Mouse (Mus musculus) ES-Bruce4 (cell line): Measurements from ENCODE around the gene Kcnd1. TPM values are rescaled to one million over a fixed set of nuclear protein-coding genes. Genes with fewer than 3 reads are reported as not detected.

Experiments used
- H3K27ac ChIP-seq: 2 replicates; pipeline ENCODE4 v1.5.1; 2012; ENCODE audit warnings: low read length, inconsistent platforms; ENCODE audit not compliant: insufficient read depth
- H3K27me3 ChIP-seq: 2 replicates; pipeline ENCODE4 v1.6.1; 2012; ENCODE audit warnings: mild to moderate bottlenecking, low read length, inconsistent platforms; ENCODE audit not compliant: control insufficient read depth, poor library complexity, insufficient read depth, severe bottlenecking
- H3K36me3 ChIP-seq: 2 replicates; pipeline ENCODE4 v1.6.1; 2012; ENCODE audit warnings: inconsistent platforms, mild to moderate bottlenecking, low read length, moderate library complexity; ENCODE audit not compliant: control insufficient read depth, poor library complexity, insufficient read depth, severe bottlenecking
- H3K4me1 ChIP-seq: one replicate; pipeline ENCODE4 v1.8.1; 2011; ENCODE audit warnings: low read length; ENCODE audit not compliant: control insufficient read depth, insufficient read depth
- H3K4me3 ChIP-seq: 2 replicates; pipeline ENCODE4 v1.5.1; 2011; ENCODE audit warnings: low read depth, mild to moderate bottlenecking, low read length
- H3K9ac ChIP-seq: 2 replicates; pipeline ENCODE4 v1.6.1; 2012; ENCODE audit warnings: low read depth, mild to moderate bottlenecking, inconsistent platforms; ENCODE audit not compliant: poor library complexity, severe bottlenecking
- H3K9me3 ChIP-seq: replicated peaks from 2 replicates; pipeline ENCODE4 v1.6.1; 2012; ENCODE audit warnings: mild to moderate bottlenecking, low read length, inconsistent platforms; ENCODE audit not compliant: control insufficient read depth, poor library complexity, insufficient read depth, severe bottlenecking
- CTCF ChIP-seq: IDR thresholded peaks from one replicate; pipeline ENCODE4 v1.8.1; 2011; ENCODE audit warnings: low read depth, low read length
- EP300 ChIP-seq: IDR thresholded peaks from 2 replicates; pipeline ENCODE4 v1.6.1; 2011; ENCODE audit warnings: low read depth, low read length; ENCODE audit not compliant: insufficient read depth
- POLR2A ChIP-seq: IDR thresholded peaks from one replicate; pipeline ENCODE4 v1.8.1; 2011; ENCODE audit warnings: low read length; ENCODE audit not compliant: insufficient read depth
- polyA plus RNA-seq: library from polyadenylated mRNA; stranded (reverse); fragments of >200 nt; gene quantifications from 2 replicates; pipeline ENCODE4 v1.2.4, GENCODE M21; 2011; ENCODE audit warnings: low read depth; ENCODE audit not compliant: missing spikeins, insufficient read depth, insufficient read length

Gene Kcnd1
- polyA plus RNA-seq, 1 experiment: 8.3 TPM

GRCm38 (mm10) chrX:7842318-7842717, 20.2 kb downstream of the Kcnd1 start:
- no peak for TF ChIP-seq EP300
- no peak for TF ChIP-seq CTCF
- no peak for TF ChIP-seq POLR2A
- Histone ChIP-seq H3K9me3 (no peaks in the 10 kb centered on the region), H3K4me3 (peak overlapping the region; percentile 98), H3K4me1 (no peaks in the 10 kb centered on the region), H3K9ac (peak overlapping the region; percentile 98), H3K27me3 (no peaks in the 10 kb centered on the region), H3K27ac (peak overlapping the region; percentile 95), H3K36me3 (peaks cover 4% of the 10 kb centered on the region; the same call in 1 of the 2 replicates)

- Histone ChIP-seq H3K36me3 (peaks cover 4% of the 10 kb centered on the region; the same call in 1 of the 2 replicates), H3K9me3 (no peaks in the 10 kb centered on the region), H3K9ac (no peak overlapping the region), H3K27ac (no peak overlapping the region), H3K4me3 (no peak overlapping the region), H3K4me1 (no peaks in the 10 kb centered on the region), H3K27me3 (no peaks in the 10 kb centered on the region)
- TF ChIP-seq CTCF (no peak), POLR2A (no peak), EP300 (no peak)
Observed at GRCm38 (mm10) chrX:7847845-7848244, 25.8 kb downstream of the Kcnd1 start.

DNA sequence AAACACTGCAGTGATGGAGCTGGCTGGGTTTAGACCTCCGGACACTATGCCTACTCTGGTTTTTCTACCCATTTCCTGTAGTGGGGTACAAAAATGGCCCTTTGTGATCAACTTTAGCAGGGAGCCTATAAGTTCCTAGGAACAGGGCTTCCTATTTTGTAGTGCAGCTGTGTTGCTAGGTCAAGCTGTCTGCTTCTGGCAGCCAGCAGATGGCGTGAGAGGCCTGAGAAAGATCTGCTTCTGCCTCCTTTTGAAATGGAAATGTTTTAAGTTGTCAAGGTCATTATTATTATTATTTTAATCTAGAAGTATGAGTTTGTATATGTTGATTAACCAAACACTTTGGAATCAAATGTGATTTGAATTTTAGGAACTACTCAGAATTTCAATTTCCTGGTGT, 32.5 kb downstream of the Kcnd1 start:
- H3K27ac ChIP-seq: no peak overlapping the region
- no peaks in the 10 kb centered on the region for H3K4me1 ChIP-seq
- H3K4me3 ChIP-seq: no peak overlapping the region

GRCm38 (mm10) chrX:7859191-7859753, 37.2 kb downstream of the Kcnd1 start:
- H3K9me3 ChIP-seq: no peaks in the 10 kb centered on the region

More for the DNA sequence above, 32.5 kb downstream of the Kcnd1 start:
- Histone ChIP-seq H3K9ac (no peak overlapping the region), H3K9me3 (no peaks in the 10 kb centered on the region), H3K36me3 (no peaks in the 10 kb centered on the region; the same call in none of the 2 replicates), H3K27me3 (no peaks in the 10 kb centered on the region)
- TF ChIP-seq CTCF: peak; percentile 54
- no peak for TF ChIP-seq EP300
- no peak for TF ChIP-seq POLR2A

DNA sequence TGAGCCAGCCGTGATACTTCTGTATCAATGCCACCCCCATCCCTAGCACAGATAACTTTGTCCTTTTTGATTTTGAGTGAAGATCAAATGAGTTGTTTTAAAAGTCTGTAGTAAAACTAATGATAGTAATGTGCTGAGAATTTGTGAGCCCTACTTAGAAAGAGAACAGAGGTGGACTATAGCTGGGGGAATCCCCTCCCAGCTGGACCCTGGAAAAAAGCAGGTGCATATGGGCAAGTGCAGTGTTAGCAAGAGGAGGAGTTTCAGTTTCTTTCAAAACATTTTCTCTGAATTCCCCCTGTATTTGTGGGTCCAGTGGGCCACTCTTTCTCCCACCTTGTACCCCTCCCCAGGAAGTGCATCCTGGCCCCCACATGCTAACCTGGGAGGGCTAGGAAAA, 41.1 kb downstream of the Kcnd1 start:
- Histone ChIP-seq H3K36me3 (peaks cover 8% of the 10 kb centered on the region), H3K27ac (no peak overlapping the region), H3K27me3 (no peaks in the 10 kb centered on the region), H3K9ac (no peak overlapping the region), H3K4me3 (no peak overlapping the region), H3K4me1 (no peaks in the 10 kb centered on the region), H3K9me3 (no peaks in the 10 kb centered on the region)
- TF ChIP-seq POLR2A: no peak
- no peak for TF ChIP-seq EP300
- no peak for TF ChIP-seq CTCF

More at GRCm38 (mm10) chrX:7859191-7859753, 37.2 kb downstream of the Kcnd1 start:
- Histone ChIP-seq H3K4me3 (no peak overlapping the region), H3K27ac (no peak overlapping the region), H3K27me3 (no peaks in the 10 kb centered on the region), H3K4me1 (no peaks in the 10 kb centered on the region), H3K9ac (no peak overlapping the region), H3K36me3 (no peaks in the 10 kb centered on the region; the same call in none of the 2 replicates)
- TF ChIP-seq CTCF: no peak
- no peak for TF ChIP-seq EP300
- TF ChIP-seq POLR2A: no peak

- H3K4me1 ChIP-seq: no peaks in the 10 kb centered on the region
- H3K27ac ChIP-seq: no peak overlapping the region
- H3K9ac ChIP-seq: no peak overlapping the region
- H3K4me3 ChIP-seq: no peak overlapping the region
- TF ChIP-seq POLR2A: no peak
- no peak for TF ChIP-seq CTCF
- no peak for TF ChIP-seq EP300
- H3K36me3 ChIP-seq: peaks cover 10% of the 10 kb centered on the region
- no peaks in the 10 kb centered on the region for H3K27me3 ChIP-seq
- no peaks in the 10 kb centered on the region for H3K9me3 ChIP-seq
Observed at GRCm38 (mm10) chrX:7864551-7864950, 42.5 kb downstream of the Kcnd1 start.
